Mouse (Mus musculus) liver, postnatal 0 days (tissue): ENCODE measurements around the gene Igsf11.
"Not testable (repeated sequence)": the region's sequence is repeated elsewhere in the genome, so short reads cannot be mapped to it uniquely, and the experiment has no call there.

Experiments used
- CTCF ChIP-seq: sonication (generic); IDR thresholded peaks from 2 replicates; pipeline ENCODE4 v1.5.1; 2016; ENCODE audit warnings: antibody characterized with exemption, low read depth
- EP300 ChIP-seq: IDR thresholded peaks from 2 replicates; pipeline ENCODE4 v1.6.1; 2016; ENCODE audit warnings: antibody characterized with exemption, low read depth, mild to moderate bottlenecking

DNA sequence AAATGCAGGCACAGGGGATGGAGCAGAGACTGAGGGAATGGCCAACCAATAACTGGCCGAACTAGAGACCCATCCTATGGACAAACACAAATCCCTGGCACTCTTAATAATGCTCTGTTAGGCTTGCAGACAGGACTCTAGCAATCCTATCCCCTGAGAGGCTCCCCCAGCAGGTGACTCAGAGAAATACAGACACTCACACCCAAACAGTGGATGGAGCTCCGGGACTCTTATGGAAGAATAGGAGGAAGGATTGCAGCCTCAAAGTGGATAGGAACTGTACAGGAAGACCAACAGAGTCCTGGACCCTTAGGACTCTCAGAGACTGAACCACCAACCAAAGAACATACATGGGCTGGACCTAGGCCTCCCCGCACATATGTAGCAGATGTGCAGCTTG is 91.4 kb downstream of the Igsf11 start:
- TF ChIP-seq CTCF, EP300: not testable (repeated sequence)
